Mouse (Mus musculus): ENCODE measurements around the gene Defb19. TPM values are rescaled to one million over a fixed set of nuclear protein-coding genes. Genes with fewer than 3 reads are reported as not detected.

Gene Defb19
- total and polyA plus RNA-seq, 3 experiments = not detected

- Histone ChIP-seq H3K9me3 (replicated peaks; ENCODE audit: insufficient read depth, low read length) (no peaks in the 10 kb centered on the region), H3K27me3 (ENCODE audit: control insufficient read depth in 1 of 2, insufficient read depth in 2 of 2, low read length in 2 of 2) (no peaks in the 10 kb centered on the region; a peak in 2 of 4 replicates), H3K4me3 (ENCODE audit: control insufficient read depth in 1 of 2, insufficient read depth in 1 of 2, low read depth in 2 of 2, low read length in 2 of 2) (no peak within 1 kb of the TSS), H3K27ac (ENCODE audit: control insufficient read depth, low read depth, low read length) (no peak within 1 kb of the TSS), H3K9ac (ENCODE audit: control insufficient read depth, low read depth, low read length, poor library complexity, severe bottlenecking) (no peak within 1 kb of the TSS), H3K79me2 (ENCODE audit: control insufficient read depth, insufficient read depth, low read length, poor library complexity) (no peaks in the 10 kb centered on the region), H3K36me3 (ENCODE audit: control insufficient read depth in 1 of 2, insufficient read depth in 2 of 2, low read length in 2 of 2) (no peaks in the 10 kb centered on the region), H3K4me1 (ENCODE audit: control insufficient read depth in 1 of 2, insufficient read depth in 2 of 2, low read length in 2 of 2) (no peaks in the 10 kb centered on the region)
- DNase-seq (ENCODE audit: low read depth, low spot score) = peak; percentile 15
- no peak for TF ChIP-seq POLR2AphosphoS2 (IDR thresholded peaks at IDR 0.05; ENCODE audit: low read length)
- TF ChIP-seq CTCF (IDR thresholded peaks at IDR 0.05 in 2 of 3, conservative IDR thresholded peaks at IDR 0.05 in 1 of 3; ENCODE audit: control insufficient read depth in 1 of 3, insufficient read depth in 1 of 3, low read depth in 2 of 3, low read length in 3 of 3, poor library complexity in 1 of 3, severe bottlenecking in 1 of 3) = peak; percentile 30 to 42 (median 34); a peak in 5 of 6 replicates
Measured at GRCm38 (mm10) chr2:152539944-152540710, 40.0 kb downstream of the Defb19 start, which contains the start of gene Defb29. TSS of gene Defb29 (minus strand) at chr2:152540098.

Other genes starting within 250 kb of the Defb19 start
- 84.9 and 90.9 TPM in 2 replicates for gene Rbck1, start 247.7 kb downstream of the Defb19 start, total RNA-seq (2012; rRNA removed)
- gene Rbck1, start 247.7 kb downstream of the Defb19 start, polyA plus RNA-seq (2012; ENCODE audit: insufficient read depth in 1 of 2, insufficient read length in 2 of 2, low read depth in 1 of 2, low replicate concordance in 2 of 2, missing spikeins in 1 of 2) = 100 to 1,000 TPM in 1 of 2 experiments, 10 to 100 TPM in 1; 92.1 to 162 TPM
- 6.1 and 62.9 TPM in 2 replicates for gene Trib3, start 236.3 kb downstream of the Defb19 start, total RNA-seq (2012; rRNA removed)
- 10 to 100 TPM in 1 of 2 experiments, not detected in 1; 34.9 TPM for gene Trib3, start 236.3 kb downstream of the Defb19 start, polyA plus RNA-seq (2012; ENCODE audit: insufficient read depth in 1 of 2, insufficient read length in 2 of 2, low read depth in 1 of 2, low replicate concordance in 2 of 2, missing spikeins in 1 of 2)
- gene Nrsn2, start 203.7 kb downstream of the Defb19 start, total RNA-seq (2012; rRNA removed) = not detected in 2 replicates
- not detected for gene Nrsn2, start 203.7 kb downstream of the Defb19 start, polyA plus RNA-seq (2012; ENCODE audit: insufficient read depth in 1 of 2, insufficient read length in 2 of 2, low read depth in 1 of 2, low replicate concordance in 2 of 2, missing spikeins in 1 of 2)
- 1.5 and 2.0 TPM in 2 replicates for gene Sox12, start 182.2 kb downstream of the Defb19 start, total RNA-seq (2012; rRNA removed)
- gene Sox12, start 182.2 kb downstream of the Defb19 start, polyA plus RNA-seq (2012; ENCODE audit: insufficient read depth in 1 of 2, insufficient read length in 2 of 2, low read depth in 1 of 2, low replicate concordance in 2 of 2, missing spikeins in 1 of 2) = 10 to 100 TPM in 1 of 2 experiments, not detected in 1; 24.7 TPM
- gene Zcchc3, start 165.3 kb downstream of the Defb19 start, total RNA-seq (2012; rRNA removed) = 5.1 and 5.7 TPM in 2 replicates
- gene Zcchc3, start 165.3 kb downstream of the Defb19 start, polyA plus RNA-seq (2012; ENCODE audit: insufficient read depth in 1 of 2, insufficient read length in 2 of 2, low read depth in 1 of 2, low replicate concordance in 2 of 2, missing spikeins in 1 of 2) = 10 to 100 TPM in 1 of 2 experiments, not detected in 1; 12.1 TPM
- 0.08 and 0.13 TPM in 2 replicates for gene 6820408C15Rik, start 164.7 kb downstream of the Defb19 start, total RNA-seq (2012; rRNA removed)
- under 1 TPM in 1 of 2 experiments, not detected in 1; 0.31 TPM for gene 6820408C15Rik, start 164.7 kb downstream of the Defb19 start, polyA plus RNA-seq (2012; ENCODE audit: insufficient read depth in 1 of 2, insufficient read length in 2 of 2, low read depth in 1 of 2, low replicate concordance in 2 of 2, missing spikeins in 1 of 2)
- gene Defb23, start 115.7 kb downstream of the Defb19 start, total RNA-seq (2012; rRNA removed) = not detected in 2 replicates
- not detected for gene Defb23, start 115.7 kb downstream of the Defb19 start, polyA plus RNA-seq (2012; ENCODE audit: insufficient read depth in 1 of 2, insufficient read length in 2 of 2, low read depth in 1 of 2, low replicate concordance in 2 of 2, missing spikeins in 1 of 2)
- not detected in 2 replicates for gene Defb20, start 103.2 kb downstream of the Defb19 start, total RNA-seq (2012; rRNA removed)
- gene Defb20, start 103.2 kb downstream of the Defb19 start, polyA plus RNA-seq (2012; ENCODE audit: insufficient read depth in 1 of 2, insufficient read length in 2 of 2, low read depth in 1 of 2, low replicate concordance in 2 of 2, missing spikeins in 1 of 2) = not detected
- gene Defb22, start 90.2 kb downstream of the Defb19 start, total RNA-seq (2012; rRNA removed) = not detected in 2 replicates
- gene Defb22, start 90.2 kb downstream of the Defb19 start, polyA plus RNA-seq (2012; ENCODE audit: insufficient read depth in 1 of 2, insufficient read length in 2 of 2, low read depth in 1 of 2, low replicate concordance in 2 of 2, missing spikeins in 1 of 2) = not detected
- not detected in 2 replicates for gene Defb26, start 68.6 kb downstream of the Defb19 start, total RNA-seq (2012; rRNA removed)
- gene Defb26, start 68.6 kb downstream of the Defb19 start, polyA plus RNA-seq (2012; ENCODE audit: insufficient read depth in 1 of 2, insufficient read length in 2 of 2, low read depth in 1 of 2, low replicate concordance in 2 of 2, missing spikeins in 1 of 2) = not detected
- gene Defb28, start 62.1 kb downstream of the Defb19 start, total RNA-seq (2012; rRNA removed) = not detected in 2 replicates
- not detected for gene Defb28, start 62.1 kb downstream of the Defb19 start, polyA plus RNA-seq (2012; ENCODE audit: insufficient read depth in 1 of 2, insufficient read length in 2 of 2, low read depth in 1 of 2, low replicate concordance in 2 of 2, missing spikeins in 1 of 2)
- not detected in 2 replicates for gene Defb29, start 40.2 kb downstream of the Defb19 start, total RNA-seq (2012; rRNA removed)
- not detected for gene Defb29, start 40.2 kb downstream of the Defb19 start, polyA plus RNA-seq (2012; ENCODE audit: insufficient read depth in 1 of 2, insufficient read length in 2 of 2, low read depth in 1 of 2, low replicate concordance in 2 of 2, missing spikeins in 1 of 2)
- gene Gm17416, start 11.0 kb downstream of the Defb19 start, total RNA-seq (2012; rRNA removed) = not detected in 2 replicates
- not detected for gene Gm17416, start 11.0 kb downstream of the Defb19 start, polyA plus RNA-seq (2012; ENCODE audit: insufficient read depth in 1 of 2, insufficient read length in 2 of 2, low read depth in 1 of 2, low replicate concordance in 2 of 2, missing spikeins in 1 of 2)
- not detected in 2 replicates for gene Defb21, start 7.6 kb downstream of the Defb19 start, total RNA-seq (2012; rRNA removed)
- not detected for gene Defb21, start 7.6 kb downstream of the Defb19 start, polyA plus RNA-seq (2012; ENCODE audit: insufficient read depth in 1 of 2, insufficient read length in 2 of 2, low read depth in 1 of 2, low replicate concordance in 2 of 2, missing spikeins in 1 of 2)
- gene Defb45, start 19.1 kb upstream of the Defb19 start, total RNA-seq (2012; rRNA removed) = not detected in 2 replicates
- not detected for gene Defb45, start 19.1 kb upstream of the Defb19 start, polyA plus RNA-seq (2012; ENCODE audit: insufficient read depth in 1 of 2, insufficient read length in 2 of 2, low read depth in 1 of 2, low replicate concordance in 2 of 2, missing spikeins in 1 of 2)
- gene Defb36, start 24.0 kb upstream of the Defb19 start, total RNA-seq (2012; rRNA removed) = not detected in 2 replicates
- not detected for gene Defb36, start 24.0 kb upstream of the Defb19 start, polyA plus RNA-seq (2012; ENCODE audit: insufficient read depth in 1 of 2, insufficient read length in 2 of 2, low read depth in 1 of 2, low replicate concordance in 2 of 2, missing spikeins in 1 of 2)
- not detected in 2 replicates for gene Defb25, start 42.7 kb upstream of the Defb19 start, total RNA-seq (2012; rRNA removed)
- gene Defb25, start 42.7 kb upstream of the Defb19 start, polyA plus RNA-seq (2012; ENCODE audit: insufficient read depth in 1 of 2, insufficient read length in 2 of 2, low read depth in 1 of 2, low replicate concordance in 2 of 2, missing spikeins in 1 of 2) = not detected
- not detected in 2 replicates for gene Rem1, start 46.6 kb upstream of the Defb19 start, total RNA-seq (2012; rRNA removed)
- not detected for gene Rem1, start 46.6 kb upstream of the Defb19 start, polyA plus RNA-seq (2012; ENCODE audit: insufficient read depth in 1 of 2, insufficient read length in 2 of 2, low read depth in 1 of 2, low replicate concordance in 2 of 2, missing spikeins in 1 of 2)
- 73.8 and 82.7 TPM in 2 replicates for gene H13, start 89.1 kb upstream of the Defb19 start, total RNA-seq (2012; rRNA removed)
- gene H13, start 89.1 kb upstream of the Defb19 start, polyA plus RNA-seq (2012; ENCODE audit: insufficient read depth in 1 of 2, insufficient read length in 2 of 2, low read depth in 1 of 2, low replicate concordance in 2 of 2, missing spikeins in 1 of 2) = 100 to 1,000 TPM; 139 to 421 TPM
- gene Mcts2, start 106.7 kb upstream of the Defb19 start, total RNA-seq (2012; rRNA removed) = 1.6 and 2.7 TPM in 2 replicates
- 1 to 10 TPM in 1 of 2 experiments, not detected in 1; 3.0 TPM for gene Mcts2, start 106.7 kb upstream of the Defb19 start, polyA plus RNA-seq (2012; ENCODE audit: insufficient read depth in 1 of 2, insufficient read length in 2 of 2, low read depth in 1 of 2, low replicate concordance in 2 of 2, missing spikeins in 1 of 2)
- 59.8 and 102 TPM in 2 replicates for gene Id1, start 155.9 kb upstream of the Defb19 start, total RNA-seq (2012; rRNA removed)
- 100 to 1,000 TPM in 1 of 2 experiments, not detected in 1; 486 TPM for gene Id1, start 155.9 kb upstream of the Defb19 start, polyA plus RNA-seq (2012; ENCODE audit: insufficient read depth in 1 of 2, insufficient read length in 2 of 2, low read depth in 1 of 2, low replicate concordance in 2 of 2, missing spikeins in 1 of 2)
- not detected in 2 replicates for gene Cox4i2, start 173.9 kb upstream of the Defb19 start, total RNA-seq (2012; rRNA removed)
- gene Cox4i2, start 173.9 kb upstream of the Defb19 start, polyA plus RNA-seq (2012; ENCODE audit: insufficient read depth in 1 of 2, insufficient read length in 2 of 2, low read depth in 1 of 2, low replicate concordance in 2 of 2, missing spikeins in 1 of 2) = under 1 TPM in 1 of 2 experiments, not detected in 1; 0.17 TPM